Mouse (Mus musculus) cerebellum, adult 2 months (tissue): ENCODE data around the gene Snx22.

Experiments used
- CTCF ChIP-seq: fragments of 200-500 bp; IDR thresholded peaks from 2 replicates; pipeline ENCODE4 v1.5.1; 2011; ENCODE audit warnings: low read depth, mild to moderate bottlenecking, control low read depth, low read length, moderate library complexity, borderline replicate concordance; ENCODE audit not compliant: insufficient read depth
- POLR2A ChIP-seq: fragments of 200-500 bp; IDR thresholded peaks from 2 replicates; pipeline ENCODE4 v1.6.1; 2011; ENCODE audit warnings: low read length, control low read depth, borderline replicate concordance; ENCODE audit not compliant: insufficient read depth

- TF ChIP-seq POLR2A (no peak), CTCF (no peak)
Measured at GRCm38 (mm10) chr9:66114341-66114740, 44.8 kb upstream of the Snx22 start.
